Mouse (Mus musculus): ENCODE measurements around the gene Nxpe2.

Nxpe2 gene

DNA sequence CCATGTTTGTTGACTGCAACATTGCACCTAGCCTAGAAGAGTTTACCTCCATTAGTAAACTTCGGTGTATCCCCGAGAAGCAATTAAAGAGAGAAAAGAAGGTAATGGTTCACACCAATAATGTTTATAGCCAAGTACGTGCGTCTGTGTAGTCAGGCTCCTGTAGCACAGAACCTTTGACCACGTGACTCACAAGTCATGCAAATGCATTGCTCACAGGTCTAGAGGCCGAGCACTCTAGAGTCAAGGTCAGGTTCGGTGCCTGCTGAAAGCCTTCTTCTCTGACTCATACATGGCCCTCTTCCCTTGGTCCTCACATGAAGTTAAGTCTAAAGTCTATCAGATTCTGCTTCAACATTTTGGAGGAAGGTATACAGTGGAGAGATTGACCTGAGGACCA lies 54.3 kb downstream of the Nxpe2 start:
- peak; percentile 24 for DNase-seq (ENCODE audit: low read depth, low spot score)

DNA sequence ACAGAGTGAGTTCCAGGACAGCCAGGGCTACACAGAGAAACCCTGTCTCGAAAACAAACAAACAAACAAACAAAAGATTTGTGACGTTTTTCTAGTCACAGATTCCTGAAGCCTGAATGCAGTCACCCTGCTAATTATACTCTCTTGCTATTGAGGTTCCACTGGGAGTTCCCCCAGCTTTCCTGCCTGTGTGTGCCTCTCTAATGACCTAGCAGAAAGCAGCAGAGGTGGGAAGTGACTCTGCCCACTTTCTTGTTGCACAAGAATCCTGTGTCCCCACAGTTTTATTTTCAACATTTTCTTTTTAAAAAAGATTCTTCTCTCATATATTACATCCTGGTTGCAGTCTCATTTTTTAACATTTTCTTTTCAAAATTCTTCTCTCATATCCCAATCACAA lies 58.5 kb downstream of the Nxpe2 start:
- no peak for DNase-seq (ENCODE audit: low read depth, low spot score)

DNA sequence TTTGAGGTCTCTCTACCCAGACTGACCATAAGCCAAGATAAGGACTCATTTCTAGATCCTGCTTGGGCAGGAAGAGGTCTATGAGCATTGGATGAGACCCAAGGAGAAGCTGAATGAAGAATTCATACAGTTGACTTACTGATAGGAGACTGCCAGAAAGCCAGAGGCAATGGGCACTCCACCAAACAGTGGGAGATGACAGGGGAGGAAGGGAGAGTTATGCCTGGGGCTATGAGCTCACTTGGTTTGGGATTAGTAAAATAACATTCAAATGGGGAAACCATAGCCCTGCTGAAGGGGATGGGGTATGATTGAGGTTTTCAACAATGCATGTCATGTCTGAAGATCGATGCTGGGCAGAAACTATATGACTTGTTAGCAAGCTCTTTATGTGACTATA lies 63.0 kb downstream of the Nxpe2 start:
- peak; percentile 7 for DNase-seq (ENCODE audit: low read depth, low spot score)

DNA sequence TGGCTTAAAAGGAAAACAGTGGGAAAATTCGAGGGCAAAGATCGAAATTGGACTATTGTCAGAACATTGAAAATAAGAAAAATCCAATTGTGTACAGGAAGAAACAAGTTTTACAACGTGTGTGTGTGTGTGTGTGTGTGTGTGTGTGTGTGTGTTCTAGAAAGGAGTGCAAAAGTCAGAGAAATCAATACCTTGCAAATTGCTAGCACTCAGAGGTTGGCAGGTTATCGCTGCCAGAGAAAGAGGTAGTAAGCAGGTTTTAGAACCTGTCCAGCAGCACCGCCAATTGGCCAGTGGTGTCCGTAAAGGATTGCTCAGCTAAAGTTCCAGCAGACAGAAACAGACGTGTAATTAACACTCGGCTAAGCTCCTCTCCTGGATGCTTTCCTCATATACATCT lies 69.0 kb downstream of the Nxpe2 start:
- no peak for DNase-seq (ENCODE audit: low read depth, low spot score)

DNA sequence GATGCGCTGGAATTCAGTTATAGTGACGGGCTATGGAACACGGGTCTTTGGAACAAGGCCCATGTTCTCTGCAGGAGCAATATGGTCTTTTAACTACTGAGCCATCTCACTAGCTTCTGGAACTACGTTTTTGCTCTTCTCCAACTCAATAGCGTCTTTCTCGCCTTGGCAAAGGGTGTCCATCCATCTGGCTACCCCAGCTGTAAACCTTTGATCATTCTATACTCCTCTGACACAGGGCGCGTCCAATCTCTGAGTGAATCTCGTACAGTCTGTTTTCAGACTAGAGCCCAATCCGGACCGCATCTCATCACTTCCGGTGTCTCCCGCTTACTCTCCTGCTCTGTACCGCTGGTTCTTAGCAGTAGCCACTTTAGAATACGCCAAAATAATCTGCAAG lies 76.4 kb downstream of the Nxpe2 start:
- no peak for DNase-seq (ENCODE audit: low read depth, low spot score)

All from ZHBTc4 (cell line).